ENCODE assay signal across 21 mouse cellular contexts in genomic region chr1:193060167-193060566, GRCm38 (mm10). TPM values are rescaled to one million over a fixed set of nuclear protein-coding genes. Genes with fewer than 3 reads are reported as not detected.
DNase-seq lines count a peak whose midpoint lies in the region; ATAC-seq lines count a peak whose summit lies in the region.
"Had no signal": no experiment of that assay in that cellular context is flagged by ENCODE, and none has a peak within 500 bp of the region (broad histone marks: within the 10 kb centered on the region; RNA-seq: fewer than 3 reads in every experiment).

No protein-coding gene starts in this region.

- no peak overlapping the region for H3K4me3 ChIP-seq in intestine, embryonic 15.5 days (replicated peaks)
- H3K4me3 ChIP-seq: embryonic facial prominence, embryonic 13.5 days; forebrain, embryonic 12.5 days; heart, embryonic 13.5 days; hindbrain, embryonic 12.5 days had no signal

- no peaks in the 10 kb centered on the region for H3K4me1 ChIP-seq in intestine, embryonic 15.5 days (replicated peaks)
- H3K4me1 ChIP-seq: embryonic facial prominence, embryonic 13.5 days; forebrain, embryonic 12.5 days; heart, embryonic 13.5 days; hindbrain, embryonic 12.5 days had no signal

- no peak overlapping the region for H3K27ac ChIP-seq in intestine, embryonic 15.5 days
- H3K27ac ChIP-seq: embryonic facial prominence, embryonic 13.5 days; forebrain, embryonic 12.5 days; heart, embryonic 13.5 days; hindbrain, embryonic 12.5 days; hindbrain, postnatal 0 days had no signal

- H3K27me3 ChIP-seq in splenic B cell, adult 2 months (ENCODE audit: control insufficient read depth, insufficient read depth, low read length, poor library complexity, severe bottlenecking): no peaks in the 10 kb centered on the region; the same call in 1 of the 2 replicates
- H3K27me3 ChIP-seq in intestine, embryonic 15.5 days (replicated peaks): no peaks in the 10 kb centered on the region
- H3K27me3 ChIP-seq: embryonic facial prominence, embryonic 13.5 days; forebrain, embryonic 12.5 days; heart, embryonic 13.5 days; hindbrain, embryonic 12.5 days had no signal

- no peaks in the 10 kb centered on the region for H3K9me3 ChIP-seq in intestine, embryonic 15.5 days
- H3K9me3 ChIP-seq: embryonic facial prominence, embryonic 13.5 days; forebrain, embryonic 12.5 days; heart, embryonic 13.5 days; hindbrain, embryonic 12.5 days had no signal

- no peaks in the 10 kb centered on the region for H3K36me3 ChIP-seq in splenic B cell, adult 2 months (ENCODE audit: control insufficient read depth, insufficient read depth, low read length, poor library complexity, severe bottlenecking)
- no peaks in the 10 kb centered on the region for H3K36me3 ChIP-seq in intestine, embryonic 15.5 days
- H3K36me3 ChIP-seq: embryonic facial prominence, embryonic 13.5 days; forebrain, embryonic 12.5 days; heart, embryonic 13.5 days; hindbrain, embryonic 12.5 days had no signal

- no peak overlapping the region for H3K4me2 ChIP-seq in intestine, embryonic 15.5 days (replicated peaks)
- H3K4me2 ChIP-seq: embryonic facial prominence, embryonic 13.5 days; forebrain, embryonic 12.5 days; heart, embryonic 13.5 days; hindbrain, embryonic 12.5 days had no signal

- H3K9ac ChIP-seq in intestine, embryonic 15.5 days: no peak overlapping the region
- H3K9ac ChIP-seq: embryonic facial prominence, embryonic 13.5 days; forebrain, embryonic 12.5 days; heart, embryonic 13.5 days; hindbrain, embryonic 12.5 days had no signal

- WGBS in intestine, embryonic 15.5 days: 87% methylated on average over 2 of the region's 2 CpGs

- peak; percentile 99 for ATAC-seq in megakaryocyte, adult 5-6 weeks (ENCODE audit: poor library complexity, severe bottlenecking)
- no peak for ATAC-seq in intestine, embryonic 15.5 days
- ATAC-seq: forebrain, embryonic 16.5 days had no signal

- DNase-seq in 416B (ENCODE audit: low read depth) (peak; percentile 9), MEL-GATA-1-ER (ENCODE audit: extremely low read depth, low read depth) (peak; percentile 87), liver (no peak)
- DNase-seq in splenic B cell, adult 2 months (ENCODE audit: low read depth, low spot score): peak; percentile 3
- DNase-seq in testis, postnatal 10 days (ENCODE audit: low spot score): no peak
- DNase-seq: adrenal gland, postnatal 10 days; cerebellum, adult 11 months; cerebellum, adult 8-10 months; cerebellum, postnatal 14 days; gastrocnemius, postnatal 25 days; heart, adult 11 months; heart, postnatal 36 days had no signal

RNA-seq across cellular contexts. Expression of gene Syt14, which starts 24.6 kb away (rescaled TPM):
- not detected in 2 replicates for total RNA-seq in megakaryocyte, adult 5-6 weeks (2015)
- not detected in 2 replicates for total RNA-seq in megakaryocyte, adult 5-6 weeks (2017)
- polyA plus RNA-seq in intestine, embryonic 15.5 days (2015; fragmentation: Nextera tagmentation; extraction: Ambion mirVana): 1.9 and 2.3 TPM in 2 replicates
- total RNA-seq: CH12.LX had no signal

Comparison
In these comparisons a context has a peak if more than half of its experiments do, and no peak if none do; other contexts are left out.
1. DNase-seq: peak in 416B (single experiment), MEL-GATA-1-ER (single experiment) and splenic B cell, adult 2 months (single experiment); none in testis, postnatal 10 days (single experiment) and liver (single experiment).